Mouse (Mus musculus): ENCODE data around the gene Foxp1.
A peak's percentile ranks its signal among the peaks of the same experiment; 100 is the strongest.

Foxp1 gene

DNA sequence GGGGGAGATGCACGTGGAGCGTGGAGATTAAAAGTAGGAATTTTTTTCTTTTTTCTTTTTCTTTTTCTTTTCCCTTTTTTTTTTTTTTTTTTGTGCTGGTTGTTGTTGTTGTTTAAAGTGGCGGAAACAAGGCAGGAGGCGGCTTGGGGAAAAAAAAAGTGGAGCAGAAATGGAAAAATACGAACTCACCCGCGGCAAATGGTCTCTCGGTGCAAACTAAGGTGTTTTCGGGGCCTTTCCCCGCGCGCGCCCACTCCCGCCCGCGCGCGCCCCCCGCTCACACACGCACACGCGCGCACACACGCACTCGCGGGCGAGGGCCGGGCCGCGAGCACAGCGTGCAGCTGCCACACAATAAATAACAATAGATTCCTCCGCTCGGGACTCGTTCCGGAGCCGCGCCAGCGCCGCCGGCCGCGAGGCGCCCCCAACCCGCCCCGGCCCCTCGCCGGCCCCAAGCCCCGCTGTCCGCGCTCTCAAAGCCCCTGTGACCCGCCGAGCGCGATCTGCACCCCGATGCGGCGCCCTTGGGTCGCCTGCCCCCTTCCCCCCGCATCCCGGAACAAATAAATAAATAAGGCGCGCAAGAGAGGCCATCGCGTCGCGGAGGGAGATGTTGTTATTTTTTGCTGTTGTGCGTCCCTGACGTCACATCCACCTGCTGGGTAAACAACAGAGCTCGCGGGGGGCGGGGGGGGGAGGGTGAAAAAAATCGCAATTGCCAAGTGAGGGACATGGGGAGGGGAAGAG, at the start of gene Foxp1:
Gene Foxp1, minus strand, starts transcription at position 363 of the 750 bp plus-strand sequence.
- DNase-seq (ENCODE audit: low spot score in 2 of 2): peak; percentile 64 to 81

- DNase-seq (ENCODE audit: low spot score in 2 of 2): no peak
Observed at GRCm38 (mm10) chr6:99572071-99572470, 49.5 kb upstream of the Foxp1 start.

GRCm38 (mm10) chr6:99566921-99567320, 44.4 kb upstream of the Foxp1 start:
- DNase-seq (ENCODE audit: low spot score in 2 of 2): no peak

DNA sequence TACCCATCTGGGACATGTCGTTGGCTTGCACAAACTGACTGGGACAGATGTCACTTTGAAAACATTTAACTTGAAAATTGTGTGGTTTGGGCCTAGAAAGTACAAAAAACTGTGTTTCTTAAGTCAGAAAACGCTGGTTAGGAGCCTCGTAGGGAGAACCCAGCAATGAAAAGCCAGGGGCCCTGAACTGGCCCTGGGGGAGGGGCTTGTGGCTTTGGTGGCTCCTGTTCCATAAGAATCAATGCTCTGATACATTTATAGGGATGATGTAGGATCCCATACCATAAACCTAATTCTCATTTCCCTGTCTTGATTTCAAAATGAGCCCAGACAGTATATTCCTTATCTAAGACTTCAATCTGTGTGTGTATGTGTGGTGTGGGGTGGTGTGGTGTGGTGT, 42.2 kb upstream of the Foxp1 start:
- DNase-seq (ENCODE audit: low spot score in 2 of 2): no peak

- no peak for DNase-seq (ENCODE audit: low spot score in 2 of 2)
Observed at GRCm38 (mm10) chr6:99556950-99557349, 34.4 kb upstream of the Foxp1 start.

DNA sequence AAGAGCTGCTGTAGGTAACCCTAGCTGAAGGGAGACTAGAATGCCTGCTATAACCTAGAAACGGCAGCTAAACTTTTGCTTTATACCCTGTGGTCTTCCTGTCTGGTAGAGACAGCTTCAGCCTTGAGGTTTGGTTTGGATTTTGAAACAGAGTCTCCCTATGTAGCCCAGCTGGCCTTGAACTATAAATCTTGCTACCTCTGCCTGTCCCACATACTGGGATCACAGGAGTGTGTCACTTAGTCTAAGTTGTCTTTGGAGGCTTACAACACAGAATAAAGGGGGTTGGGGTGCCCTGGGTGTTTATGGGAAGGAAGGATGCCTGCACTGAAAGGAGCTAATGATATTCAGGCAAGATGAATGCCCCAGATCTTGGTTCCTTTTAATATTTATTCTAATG, 30.3 kb upstream of the Foxp1 start:
- no peak for DNase-seq (ENCODE audit: low spot score in 2 of 2)

DNA sequence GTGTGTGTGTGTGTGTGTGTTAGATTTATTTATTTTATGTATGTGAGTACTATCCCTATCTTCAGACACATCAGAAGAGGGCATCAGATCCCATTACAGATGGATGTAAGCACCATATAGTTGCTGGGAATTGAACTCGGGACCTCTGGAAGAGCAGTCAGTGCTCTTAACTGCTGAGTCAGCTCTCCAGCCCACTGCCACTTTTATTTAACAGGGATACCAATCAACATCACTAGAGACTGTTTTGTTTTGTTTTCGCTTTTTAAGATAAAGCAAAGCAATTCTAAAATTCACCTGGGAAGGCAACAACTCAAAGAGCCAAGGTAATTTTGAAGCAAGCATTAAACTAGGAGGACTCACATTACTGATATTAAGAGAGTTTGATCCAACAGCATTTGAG, 23.9 kb upstream of the Foxp1 start:
- no peak for DNase-seq (ENCODE audit: low spot score in 2 of 2)

DNA sequence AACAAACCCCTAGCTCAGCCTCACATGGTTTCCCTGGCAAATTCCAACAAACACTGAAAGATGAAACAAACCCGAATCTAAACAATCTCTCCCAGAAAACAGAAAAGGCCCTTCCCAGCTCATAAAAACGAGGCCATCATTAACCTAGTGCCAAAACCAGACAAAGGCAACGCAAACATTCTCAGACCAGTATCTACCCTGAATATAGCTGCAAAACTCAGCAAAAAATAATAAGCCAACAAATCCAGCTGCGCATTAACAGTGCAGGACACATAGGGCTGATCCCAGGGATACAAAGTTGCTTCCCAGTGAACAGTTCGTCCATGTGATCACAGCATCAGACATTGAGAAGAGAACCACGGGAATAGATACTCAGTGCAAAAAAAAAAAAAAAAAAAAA, 22.9 kb upstream of the Foxp1 start:
- no peak for DNase-seq (ENCODE audit: low spot score in 2 of 2)

- DNase-seq (ENCODE audit: low spot score in 2 of 2): no peak
Observed at GRCm38 (mm10) chr6:99541105-99541504, 18.6 kb upstream of the Foxp1 start.

DNA sequence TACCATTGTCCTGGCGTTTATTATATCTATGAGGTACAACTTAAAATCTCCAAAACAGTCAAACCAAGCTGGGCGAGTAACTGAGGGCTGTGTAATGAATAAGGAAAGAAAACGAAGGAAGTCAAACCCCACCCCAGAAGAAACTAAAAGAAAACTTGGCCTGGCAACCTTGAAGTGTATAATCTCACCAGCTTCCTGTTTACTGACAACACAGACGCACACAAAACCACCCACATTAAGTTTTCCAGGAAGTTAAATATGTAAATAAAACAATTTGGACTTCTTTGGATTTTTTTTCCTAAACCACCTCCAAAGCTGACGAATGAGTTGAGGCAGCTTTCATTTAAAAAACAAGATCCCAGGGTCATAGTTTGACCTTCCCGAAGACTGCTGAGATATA, 18.1 kb upstream of the Foxp1 start:
- DNase-seq (ENCODE audit: low spot score in 2 of 2): no peak

- no peak for DNase-seq (ENCODE audit: low spot score in 2 of 2)
Observed at GRCm38 (mm10) chr6:99540146-99540545, 17.6 kb upstream of the Foxp1 start.

GRCm38 (mm10) chr6:99538194-99538941, 15.8 kb upstream of the Foxp1 start:
- DNase-seq (ENCODE audit: low spot score in 2 of 2): no peak

- no peak for DNase-seq (ENCODE audit: low spot score in 2 of 2)
Observed at GRCm38 (mm10) chr6:99534211-99534745, 11.8 kb upstream of the Foxp1 start.

GRCm38 (mm10) chr6:99532458-99532857, 9.9 kb upstream of the Foxp1 start:
- DNase-seq (ENCODE audit: low spot score in 2 of 2): no peak

- DNase-seq (ENCODE audit: low spot score in 2 of 2): no peak
Observed at GRCm38 (mm10) chr6:99528972-99529371, 6.5 kb upstream of the Foxp1 start.

DNA sequence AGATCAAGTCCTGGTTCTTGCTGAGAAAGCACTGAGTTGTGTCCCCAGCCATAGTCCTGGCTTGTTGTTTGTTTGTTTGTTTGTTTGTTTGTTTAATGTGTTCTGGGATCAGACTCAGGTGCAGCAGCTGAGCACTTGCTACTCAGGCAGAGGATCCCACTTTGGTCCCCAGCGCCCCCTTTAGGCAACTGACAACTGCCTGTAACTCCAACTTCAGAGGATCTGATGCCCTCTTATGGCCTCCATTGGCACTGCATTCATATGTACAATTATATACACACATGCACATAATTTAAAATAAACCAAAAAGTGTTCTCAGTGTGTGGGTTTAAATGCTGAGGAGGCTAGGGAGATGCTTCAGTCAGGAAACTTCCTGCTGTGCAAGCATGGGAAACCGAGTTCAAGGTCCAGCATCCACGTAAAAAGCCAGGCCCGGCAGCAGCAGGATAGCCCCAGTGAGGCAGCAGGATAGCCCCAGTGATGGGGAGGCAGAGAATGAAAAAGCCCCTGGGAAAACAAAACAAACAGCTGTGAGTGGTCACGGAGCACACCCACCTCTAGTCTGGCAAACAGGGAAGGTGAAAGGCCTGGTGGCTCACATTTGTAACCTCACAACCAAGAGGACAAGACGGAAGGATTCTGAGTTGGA, 5.1 kb upstream of the Foxp1 start:
- DNase-seq (ENCODE audit: low spot score in 2 of 2): no peak

DNA sequence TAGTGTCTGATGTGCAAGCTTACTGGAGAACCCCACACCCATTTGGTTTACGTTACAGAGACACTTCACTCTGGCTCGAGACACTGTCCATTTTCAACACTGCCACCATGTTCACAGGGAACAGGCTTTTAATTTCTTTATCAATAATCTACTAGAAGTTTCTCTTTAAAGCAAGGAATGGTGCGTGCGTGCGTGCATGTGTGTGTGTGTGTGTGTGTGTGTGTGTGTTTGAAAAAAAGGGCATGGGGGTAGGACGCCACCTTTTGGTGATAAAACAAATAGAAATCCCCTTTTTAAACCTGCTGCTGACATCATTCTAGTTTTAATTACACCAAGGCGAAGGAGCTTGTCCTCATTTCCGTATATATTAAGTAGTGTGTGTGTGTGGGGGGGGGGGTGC, 2.8 kb upstream of the Foxp1 start:
- DNase-seq (ENCODE audit: low spot score in 2 of 2): no peak

- DNase-seq (ENCODE audit: low spot score in 2 of 2): no peak
Observed at GRCm38 (mm10) chr6:99523679-99524370, 1.3 kb upstream of the Foxp1 start.

DNA sequence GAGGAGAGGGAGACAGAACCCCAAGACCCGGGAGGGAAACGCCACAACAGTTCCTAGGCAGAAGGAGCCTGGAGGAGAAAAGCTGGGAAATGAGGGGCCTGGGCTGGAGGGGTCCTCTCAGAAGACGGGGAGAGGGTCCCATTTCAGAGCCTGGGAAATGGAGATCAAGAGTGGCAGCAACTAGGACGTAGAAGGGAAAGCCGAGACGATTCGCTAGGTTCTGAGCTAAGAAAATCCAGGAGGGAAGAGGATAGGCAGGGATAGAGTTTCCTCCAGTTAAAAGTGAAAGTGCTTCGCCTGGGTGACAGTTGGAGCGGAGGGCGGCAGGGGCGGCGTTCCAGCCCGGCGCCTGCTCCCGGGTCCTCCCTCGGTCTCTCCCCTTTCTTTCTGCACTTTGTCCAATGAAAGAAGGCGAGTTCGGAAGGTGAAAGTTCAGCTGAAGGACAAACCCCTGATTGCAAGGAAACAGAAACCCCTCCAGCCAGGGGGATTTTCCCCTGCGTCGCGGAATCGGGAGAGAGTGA, 650 bp upstream of the Foxp1 start:
- DNase-seq (ENCODE audit: low spot score in 2 of 2): peak; percentile 47 to 76

DNA sequence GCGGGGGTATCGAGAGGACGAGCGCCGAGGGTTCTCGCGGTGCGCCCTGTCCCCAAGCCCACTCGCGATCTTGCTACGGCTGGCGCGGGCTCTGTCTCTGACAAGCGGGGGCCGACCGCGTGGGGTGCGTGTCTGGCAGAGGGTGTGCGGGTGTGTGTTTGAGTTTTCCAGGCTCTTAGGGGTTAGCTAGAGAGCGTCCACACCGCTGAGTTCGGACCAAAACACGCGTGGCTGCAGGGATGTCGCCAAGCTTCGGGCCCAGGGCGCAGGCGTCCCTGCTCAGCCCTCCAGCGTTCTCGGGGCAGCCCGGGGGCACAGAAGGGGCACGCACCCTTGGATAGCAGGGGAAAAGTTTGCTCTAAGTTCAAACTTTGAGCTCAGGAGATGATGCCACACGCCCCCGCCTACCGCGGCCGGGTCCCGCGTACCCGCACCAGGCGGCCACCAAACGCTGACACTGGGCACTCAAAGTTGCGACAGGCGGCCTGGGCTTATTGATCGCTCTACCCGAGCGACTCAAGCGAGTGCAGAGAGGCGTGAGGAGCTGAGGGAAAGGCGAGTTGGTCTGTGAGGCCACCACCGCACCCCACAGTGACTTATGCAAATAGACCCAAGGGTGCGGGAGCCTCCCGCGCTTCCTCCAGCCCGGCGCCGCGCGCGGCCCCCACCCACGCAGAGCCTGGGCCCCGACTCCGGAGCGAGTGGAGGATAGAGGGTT, 721 bp downstream of the Foxp1 start:
- peak; percentile 49 to 81 for DNase-seq (ENCODE audit: low spot score in 2 of 2)

- peak; percentile 19 to 79 for DNase-seq (ENCODE audit: low spot score in 2 of 2)
Observed at GRCm38 (mm10) chr6:99521038-99521640, 1.4 kb downstream of the Foxp1 start.
